Mouse (Mus musculus) lung, embryonic 14.5 days (tissue): ENCODE data around the gene Adamts9. TPM values are rescaled to one million over a fixed set of nuclear protein-coding genes. Genes with fewer than 3 reads are reported as not detected.

Experiments used
- ATAC-seq: fragments of 200-750 bp; cut with Nextera tagmentation; 2 replicates; pipeline ENCODE4 v1.8.0; 2017; ENCODE audit warnings: mild to moderate bottlenecking, moderate TSS enrichment, moderate library complexity; ENCODE audit not compliant: insufficient read depth
- DNase-seq: peaks from one replicate; pipeline ENCODE4 v3.0.0-alpha.2; 2015
- H3K27ac ChIP-seq: fragments of 300-500 bp; sonication (generic); 2 replicates; pipeline ENCODE4 v1.5.1; 2014; ENCODE audit warnings: low read depth, mild to moderate bottlenecking, moderate library complexity
- H3K27me3 ChIP-seq: fragments of 300-500 bp; sonication (generic); 2 replicates; pipeline ENCODE4 v1.6.1; 2014; ENCODE audit warnings: low read length, control low read depth; ENCODE audit not compliant: insufficient read depth
- H3K36me3 ChIP-seq: fragments of 300-500 bp; sonication (generic); 2 replicates; pipeline ENCODE4 v1.6.1; 2014; ENCODE audit warnings: control low read depth; ENCODE audit not compliant: insufficient read depth
- H3K4me1 ChIP-seq: fragments of 300-500 bp; sonication (generic); 2 replicates; pipeline ENCODE4 v1.6.1; 2014; ENCODE audit warnings: antibody characterized with exemption, control low read depth; ENCODE audit not compliant: insufficient read depth
- H3K4me2 ChIP-seq: fragments of 300-500 bp; sonication (generic); 2 replicates; pipeline ENCODE4 v1.6.1; 2014; ENCODE audit warnings: mild to moderate bottlenecking
- H3K4me3 ChIP-seq: fragments of 300-500 bp; sonication (generic); 2 replicates; pipeline ENCODE4 v1.5.1; 2014; ENCODE audit warnings: low read depth, low read length
- H3K9ac ChIP-seq: fragments of 300-500 bp; sonication (generic); 2 replicates; pipeline ENCODE4 v1.6.1; 2014
- H3K9me3 ChIP-seq: fragments of 300-500 bp; sonication (generic); 2 replicates; pipeline ENCODE4 v1.6.1; 2016; ENCODE audit warnings: low read depth, low read length, control low read depth
- CTCF ChIP-seq: IDR thresholded peaks from 2 replicates; pipeline ENCODE4 v1.5.1; 2016; ENCODE audit warnings: antibody characterized with exemption, low read depth
- WGBS: fragments of 180-500 bp; shearing (Covaris S2); extraction: QIAGEN DNeasy Blood & Tissue Kit; methylation state at CpG from one replicate; pipeline ENCODE4 v1.1.7; 2014; 5-methylcytosine and 5-hydroxymethylcytosine counted together
- polyA plus RNA-seq: library from polyadenylated mRNA; unstranded; fragments of >200 nt; fragmentation: Nextera tagmentation; extraction: Ambion mirVana; gene quantifications from 2 replicates; pipeline ENCODE4 v1.2.1, GENCODE M21; 2014

Gene Adamts9
- polyA plus RNA-seq, 1 experiment from 2014 or later = 12.1 TPM

- ATAC-seq (peak; percentile 35; the same call in 1 of the 2 replicates), DNase-seq (peak; percentile 86)
- Histone ChIP-seq H3K27me3 (no peaks in the 10 kb centered on the region), H3K27ac (no peak overlapping the region), H3K4me2 (no peak overlapping the region), H3K9ac (no peak overlapping the region), H3K36me3 (peaks cover 19% of the 10 kb centered on the region), H3K9me3 (no peaks in the 10 kb centered on the region), H3K4me3 (no peak overlapping the region), H3K4me1 (no peaks in the 10 kb centered on the region)
- peak; percentile 74 for TF ChIP-seq CTCF
- 19% methylated on average over 2 of the region's 2 CpGs for WGBS
Measured at GRCm38 (mm10) chr6:92776356-92776755, 166.9 kb downstream of the Adamts9 start.

GRCm38 (mm10) chr6:92762372-92762771, 180.9 kb downstream of the Adamts9 start:
- no peak overlapping the region for H3K4me2 ChIP-seq
- no peaks in the 10 kb centered on the region for H3K27me3 ChIP-seq
- H3K4me3 ChIP-seq = no peak overlapping the region
- H3K9me3 ChIP-seq = no peaks in the 10 kb centered on the region
- WGBS = 62% methylated on average over 3 of the region's 3 CpGs
- peaks cover 3% of the 10 kb centered on the region; the same call in 1 of the 2 replicates for H3K4me1 ChIP-seq
- H3K36me3 ChIP-seq = no peaks in the 10 kb centered on the region
- ATAC-seq (no peak), DNase-seq (no peak)
- H3K9ac ChIP-seq = no peak overlapping the region
- no peak overlapping the region for H3K27ac ChIP-seq
- TF ChIP-seq CTCF = no peak

- Histone ChIP-seq H3K36me3 (no peaks in the 10 kb centered on the region), H3K4me3 (no peak overlapping the region), H3K27ac (no peak overlapping the region), H3K4me1 (no peaks in the 10 kb centered on the region), H3K27me3 (no peaks in the 10 kb centered on the region), H3K4me2 (no peak overlapping the region), H3K9me3 (no peaks in the 10 kb centered on the region), H3K9ac (no peak overlapping the region)
- DNase-seq (no peak), ATAC-seq (no peak)
- no peak for TF ChIP-seq CTCF
Measured at GRCm38 (mm10) chr6:92759616-92760015, 183.7 kb downstream of the Adamts9 start.

GRCm38 (mm10) chr6:92755826-92756225, 187.5 kb downstream of the Adamts9 start:
- H3K4me3 ChIP-seq = no peak overlapping the region
- no peaks in the 10 kb centered on the region for H3K4me1 ChIP-seq
- TF ChIP-seq CTCF = no peak
- H3K27me3 ChIP-seq = no peaks in the 10 kb centered on the region
- no peak overlapping the region for H3K9ac ChIP-seq
- H3K4me2 ChIP-seq = no peak overlapping the region
- DNase-seq = peak; percentile 21
- WGBS = 8% methylated on average over 5 of the region's 5 CpGs
- ATAC-seq = no peak
- H3K36me3 ChIP-seq = no peaks in the 10 kb centered on the region
- no peaks in the 10 kb centered on the region for H3K9me3 ChIP-seq
- H3K27ac ChIP-seq = no peak overlapping the region

- Histone ChIP-seq H3K4me1 (no peaks in the 10 kb centered on the region), H3K27me3 (no peaks in the 10 kb centered on the region), H3K4me3 (no peak overlapping the region), H3K4me2 (no peak overlapping the region), H3K9me3 (no peaks in the 10 kb centered on the region), H3K9ac (no peak overlapping the region), H3K27ac (no peak overlapping the region), H3K36me3 (no peaks in the 10 kb centered on the region)
- no peak for DNase-seq
- no peak for ATAC-seq
- WGBS = 63% methylated on average over 2 of the region's 2 CpGs
- no peak for TF ChIP-seq CTCF
Measured at GRCm38 (mm10) chr6:92752737-92753136, 190.6 kb downstream of the Adamts9 start.

- Histone ChIP-seq H3K9ac (no peak overlapping the region), H3K4me1 (no peaks in the 10 kb centered on the region; the same call in 1 of the 2 replicates), H3K36me3 (no peaks in the 10 kb centered on the region), H3K4me2 (no peak overlapping the region), H3K9me3 (no peaks in the 10 kb centered on the region), H3K27ac (no peak overlapping the region), H3K4me3 (no peak overlapping the region), H3K27me3 (no peaks in the 10 kb centered on the region)
- DNase-seq = no peak
- 47% methylated on average over 4 of the region's 4 CpGs for WGBS
- ATAC-seq = no peak
- no peak for TF ChIP-seq CTCF
Measured at GRCm38 (mm10) chr6:92749420-92749819, 193.9 kb downstream of the Adamts9 start.

- Histone ChIP-seq H3K4me1 (no peaks in the 10 kb centered on the region; the same call in 1 of the 2 replicates), H3K9ac (no peak overlapping the region), H3K27me3 (no peaks in the 10 kb centered on the region), H3K27ac (no peak overlapping the region), H3K4me2 (peak overlapping the region; percentile 29; the same call in 1 of the 2 replicates), H3K36me3 (no peaks in the 10 kb centered on the region), H3K9me3 (no peaks in the 10 kb centered on the region), H3K4me3 (no peak overlapping the region)
- DNase-seq (peak; percentile 86), ATAC-seq (no peak)
- WGBS = 13% methylated on average over 11 of the region's 11 CpGs
- peak; percentile 83 for TF ChIP-seq CTCF
Measured at GRCm38 (mm10) chr6:92743605-92744004, 199.7 kb downstream of the Adamts9 start.

GRCm38 (mm10) chr6:92737116-92737515, 206.2 kb downstream of the Adamts9 start:
- no peak for TF ChIP-seq CTCF
- Histone ChIP-seq H3K9me3 (peaks cover 7% of the 10 kb centered on the region; the same call in 1 of the 2 replicates), H3K4me1 (no peaks in the 10 kb centered on the region), H3K27ac (no peak overlapping the region), H3K4me2 (no peak overlapping the region), H3K36me3 (no peaks in the 10 kb centered on the region), H3K4me3 (no peak overlapping the region), H3K27me3 (no peaks in the 10 kb centered on the region), H3K9ac (no peak overlapping the region)
- WGBS = 83% methylated on average over 1 of the region's 1 CpGs
- no peak for DNase-seq
- ATAC-seq = no peak
